Mouse (Mus musculus): ENCODE measurements around the gene Olfr304. TPM values are rescaled to one million over a fixed set of nuclear protein-coding genes. Genes with fewer than 3 reads are reported as not detected.
"Not testable (repeated sequence)": the region's sequence is repeated elsewhere in the genome, so short reads cannot be mapped to it uniquely, and the experiment has no call there.

The Olfr304 gene
- not detected in 2 replicates for polyA plus RNA-seq (2014; fragmentation: Nextera tagmentation; extraction: Ambion mirVana)

DNA sequence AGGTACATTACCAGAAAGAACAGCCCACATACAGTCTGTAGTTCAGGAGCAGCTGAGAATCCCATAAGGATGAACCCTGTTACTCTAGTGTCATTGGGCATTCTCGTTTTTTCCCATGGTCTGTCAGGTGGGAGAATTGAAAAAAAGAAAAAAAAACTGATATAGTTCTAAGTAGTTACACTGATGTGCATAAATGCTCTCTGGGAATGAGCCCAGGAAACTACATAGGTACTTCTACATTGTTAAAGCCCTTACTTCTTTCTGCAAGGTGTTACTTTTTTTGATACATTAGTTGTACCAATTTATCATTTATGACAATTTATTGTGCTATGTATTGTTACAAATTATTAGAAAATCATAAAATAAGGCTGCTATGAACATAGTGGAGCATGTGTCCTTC, at the start of gene Olfr304:
TSS of gene Olfr304 (minus strand) at position 101 of the 400 bp plus-strand sequence.
- H3K4me1 ChIP-seq (ENCODE audit: insufficient read depth) = no peaks in the 10 kb centered on the region
- H3K27me3 ChIP-seq (ENCODE audit: insufficient read depth, low read length) = no peaks in the 10 kb centered on the region
- H3K4me3 ChIP-seq (ENCODE audit: low read depth, low read length) = no peak within 1 kb of the TSS
- H3K27ac ChIP-seq (ENCODE audit: low read depth) = no peak within 1 kb of the TSS
- DNase-seq (no peak), ATAC-seq (ENCODE audit: insufficient read depth) (no peak)
- H3K4me2 ChIP-seq = no peak within 1 kb of the TSS
- 55% methylated on average over 1 of the region's 1 CpGs for WGBS
- no peaks in the 10 kb centered on the region for H3K36me3 ChIP-seq (ENCODE audit: insufficient read depth)
- no peaks in the 10 kb centered on the region for H3K9me3 ChIP-seq (ENCODE audit: low read depth, low read length)
- no peak within 1 kb of the TSS for H3K9ac ChIP-seq
- no peak for TF ChIP-seq CTCF (IDR thresholded peaks at IDR 0.05; ENCODE audit: low read depth)

DNA sequence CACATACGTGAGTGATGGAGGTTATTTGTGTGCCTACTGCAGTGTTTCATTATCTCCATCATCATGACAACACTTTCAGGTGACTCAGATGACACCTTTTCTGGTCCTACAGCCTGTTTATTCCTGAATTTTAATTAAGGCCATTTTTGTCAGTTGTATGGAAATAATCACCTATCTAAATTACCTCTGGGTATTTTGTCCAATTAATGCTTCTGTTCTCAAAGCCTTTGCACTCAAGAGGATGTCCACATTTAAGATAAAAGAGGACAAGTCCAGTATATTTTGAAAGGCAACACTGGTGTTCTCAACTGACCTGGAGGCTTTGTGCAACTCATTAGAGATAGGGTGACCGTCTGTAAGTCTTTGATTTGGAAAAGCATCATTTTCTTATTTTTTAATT, 17.1 kb upstream of the Olfr304 start, which contains the start of gene Olfr301:
TSS of gene Olfr301 (plus strand) at position 301 of the 400 bp plus-strand sequence.
- Histone ChIP-seq H3K9me3 (ENCODE audit: low read depth, low read length) (no peaks in the 10 kb centered on the region), H3K9ac (no peak within 1 kb of the TSS), H3K27me3 (ENCODE audit: insufficient read depth, low read length) (no peaks in the 10 kb centered on the region), H3K4me1 (ENCODE audit: insufficient read depth) (no peaks in the 10 kb centered on the region), H3K4me2 (no peak within 1 kb of the TSS), H3K4me3 (ENCODE audit: low read depth, low read length) (no peak within 1 kb of the TSS), H3K36me3 (ENCODE audit: insufficient read depth) (no peaks in the 10 kb centered on the region), H3K27ac (ENCODE audit: low read depth) (no peak within 1 kb of the TSS)
- no peak for ATAC-seq (ENCODE audit: insufficient read depth)
- no peak for TF ChIP-seq CTCF (IDR thresholded peaks at IDR 0.05; ENCODE audit: low read depth)
- WGBS = 78% methylated on average over 2 of the region's 2 CpGs
- DNase-seq = no peak

DNA sequence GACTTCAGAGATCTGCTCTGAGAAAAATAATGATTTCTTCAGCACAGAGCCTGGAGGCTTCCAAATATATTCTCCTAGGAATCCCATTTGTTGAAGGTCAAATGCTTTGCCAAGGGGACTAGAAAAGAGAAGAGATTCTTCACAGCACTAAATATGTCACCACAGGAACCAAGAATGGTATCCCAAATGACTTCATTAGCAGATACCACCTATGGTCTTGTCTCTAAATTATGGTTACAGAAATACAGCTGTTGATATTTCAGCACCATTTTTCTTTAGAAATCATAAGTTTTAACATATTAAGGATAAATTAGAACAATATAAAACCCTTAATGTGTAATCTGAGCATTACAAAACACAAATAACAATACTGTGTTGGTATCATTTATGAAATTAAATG, 11.2 kb upstream of the Olfr304 start, which contains the start of gene Olfr303:
TSS of gene Olfr303 (minus strand) at position 101 of the 400 bp plus-strand sequence.
- no peak for TF ChIP-seq CTCF (IDR thresholded peaks at IDR 0.05; ENCODE audit: low read depth)
- Histone ChIP-seq H3K27me3 (ENCODE audit: insufficient read depth, low read length) (no peaks in the 10 kb centered on the region), H3K9ac (no peak within 1 kb of the TSS), H3K9me3 (ENCODE audit: low read depth, low read length) (no peaks in the 10 kb centered on the region), H3K4me3 (ENCODE audit: low read depth, low read length) (no peak within 1 kb of the TSS), H3K4me1 (ENCODE audit: insufficient read depth) (no peaks in the 10 kb centered on the region), H3K4me2 (no peak within 1 kb of the TSS), H3K27ac (ENCODE audit: low read depth) (no peak within 1 kb of the TSS), H3K36me3 (ENCODE audit: insufficient read depth) (no peaks in the 10 kb centered on the region)
- no peak for DNase-seq
- no peak for ATAC-seq (ENCODE audit: insufficient read depth)

DNA sequence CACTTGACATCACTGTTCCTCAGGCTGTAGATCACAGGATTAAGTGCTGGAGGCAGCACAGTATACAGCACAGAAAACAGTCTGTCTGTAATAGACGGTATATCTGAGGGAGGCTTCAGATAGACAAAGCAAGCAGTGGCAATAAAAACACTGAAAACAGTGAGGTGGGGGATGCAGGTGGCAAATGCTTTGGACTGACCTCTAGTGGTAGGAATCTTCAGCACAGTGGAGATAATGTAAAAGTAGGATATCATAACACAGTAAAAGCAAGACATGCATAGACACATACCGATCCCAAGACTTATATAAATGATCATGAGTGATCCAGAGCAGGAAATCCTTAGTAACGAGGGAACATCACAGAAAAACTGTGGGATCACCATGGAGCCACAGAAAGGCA, 689 bp downstream of the Olfr304 start:
- no peak overlapping the region for H3K4me3 ChIP-seq (ENCODE audit: low read depth, low read length)
- H3K36me3 ChIP-seq (ENCODE audit: insufficient read depth) = no peaks in the 10 kb centered on the region

GRCm38 (mm10) chr7:86366828-86367227, 19.6 kb downstream of the Olfr304 start, which contains the start of gene Olfr305:
Olfr305 (minus strand) TSS chr7:86366928.
- no peaks in the 10 kb centered on the region for H3K27me3 ChIP-seq (ENCODE audit: insufficient read depth, low read length)
- no peak for ATAC-seq (ENCODE audit: insufficient read depth)
- WGBS = 78% methylated on average over 1 of the region's 1 CpGs
- H3K4me2 ChIP-seq = no peak within 1 kb of the TSS
- DNase-seq = no peak
- H3K4me1 ChIP-seq (ENCODE audit: insufficient read depth) = no peaks in the 10 kb centered on the region
- H3K4me3 ChIP-seq (ENCODE audit: low read depth, low read length) = no peak within 1 kb of the TSS
- H3K9me3 ChIP-seq (ENCODE audit: low read depth, low read length) = no peaks in the 10 kb centered on the region
- no peak for TF ChIP-seq CTCF (IDR thresholded peaks at IDR 0.05; ENCODE audit: low read depth)
- no peaks in the 10 kb centered on the region for H3K36me3 ChIP-seq (ENCODE audit: insufficient read depth)
- H3K9ac ChIP-seq = no peak within 1 kb of the TSS
- H3K27ac ChIP-seq (ENCODE audit: low read depth) = no peak within 1 kb of the TSS

More for the DNA sequence above, 689 bp downstream of the Olfr304 start:
- 64% methylated on average over 3 of the region's 3 CpGs for WGBS
- no peak overlapping the region for H3K27ac ChIP-seq (ENCODE audit: low read depth)
- no peak for DNase-seq
- H3K9ac ChIP-seq = no peak overlapping the region
- no peak for ATAC-seq (ENCODE audit: insufficient read depth)
- peak; percentile 43 for TF ChIP-seq CTCF (IDR thresholded peaks at IDR 0.05; ENCODE audit: low read depth)
- H3K4me1 ChIP-seq (ENCODE audit: insufficient read depth) = no peaks in the 10 kb centered on the region
- no peaks in the 10 kb centered on the region for H3K9me3 ChIP-seq (ENCODE audit: low read depth, low read length)
- H3K27me3 ChIP-seq (ENCODE audit: insufficient read depth, low read length) = no peaks in the 10 kb centered on the region
- H3K4me2 ChIP-seq = no peak overlapping the region

DNA sequence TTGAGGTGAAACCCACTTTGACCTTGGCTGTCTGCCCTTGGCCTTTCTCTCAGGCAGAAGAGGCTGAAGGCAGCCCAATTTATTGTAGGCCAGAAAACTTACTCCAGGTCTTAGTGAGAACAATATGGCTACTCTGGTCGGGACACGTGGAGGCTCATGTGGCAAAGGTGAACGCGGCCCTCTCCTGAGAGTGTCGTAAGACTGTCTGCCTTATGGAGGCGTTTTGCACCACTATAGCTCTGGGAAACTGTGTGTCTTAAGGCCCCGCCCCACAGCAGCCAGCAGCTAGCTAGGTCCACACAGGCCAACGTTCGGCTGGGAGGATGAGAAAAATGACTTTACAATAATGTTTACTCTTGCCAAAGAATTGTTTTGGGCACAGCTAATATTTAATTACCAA, 40.2 kb downstream of the Olfr304 start:
- H3K9ac ChIP-seq; DNase-seq; H3K4me3 ChIP-seq (ENCODE audit: low read depth, low read length); H3K4me1 ChIP-seq (ENCODE audit: insufficient read depth); H3K36me3 ChIP-seq (ENCODE audit: insufficient read depth); ATAC-seq (ENCODE audit: insufficient read depth); H3K27ac ChIP-seq (ENCODE audit: low read depth); H3K9me3 ChIP-seq (ENCODE audit: low read depth, low read length); H3K4me2 ChIP-seq; H3K27me3 ChIP-seq (ENCODE audit: insufficient read depth, low read length): not testable (repeated sequence)
- 84% methylated on average over 9 of the region's 9 CpGs for WGBS

GRCm38 (mm10) chr7:86344253-86344652, 42.2 kb downstream of the Olfr304 start:
- ATAC-seq (ENCODE audit: insufficient read depth) (no peak), DNase-seq (no peak)
- Histone ChIP-seq H3K27ac (ENCODE audit: low read depth) (no peak overlapping the region), H3K4me2 (no peak overlapping the region), H3K4me1 (ENCODE audit: insufficient read depth) (no peaks in the 10 kb centered on the region), H3K9ac (no peak overlapping the region), H3K4me3 (ENCODE audit: low read depth, low read length) (no peak overlapping the region), H3K9me3 (ENCODE audit: low read depth, low read length) (no peaks in the 10 kb centered on the region), H3K36me3 (ENCODE audit: insufficient read depth) (no peaks in the 10 kb centered on the region), H3K27me3 (ENCODE audit: insufficient read depth, low read length) (no peaks in the 10 kb centered on the region)
- WGBS = 58% methylated on average over 3 of the region's 3 CpGs
- TF ChIP-seq CTCF (IDR thresholded peaks at IDR 0.05; ENCODE audit: low read depth) = no peak
